Mouse (Mus musculus) MEL-GATA-1-ER (cell line): ENCODE results near the gene Mettl27.

ENCODE experiments used
- DNase-seq: peaks from one replicate; pipeline ENCODE4 v3.0.0-alpha.2; 2012; ENCODE audit warnings: low read depth; ENCODE audit errors: extremely low read depth

Mettl27 gene

GRCm38 (mm10) chr5:134985633-134986297 is 53.6 kb downstream of the Mettl27 start, which contains the start of gene Cldn3:
TSS of gene Cldn3 (plus strand) at chr5:134986214.
- peak; percentile 76 for DNase-seq

DNA sequence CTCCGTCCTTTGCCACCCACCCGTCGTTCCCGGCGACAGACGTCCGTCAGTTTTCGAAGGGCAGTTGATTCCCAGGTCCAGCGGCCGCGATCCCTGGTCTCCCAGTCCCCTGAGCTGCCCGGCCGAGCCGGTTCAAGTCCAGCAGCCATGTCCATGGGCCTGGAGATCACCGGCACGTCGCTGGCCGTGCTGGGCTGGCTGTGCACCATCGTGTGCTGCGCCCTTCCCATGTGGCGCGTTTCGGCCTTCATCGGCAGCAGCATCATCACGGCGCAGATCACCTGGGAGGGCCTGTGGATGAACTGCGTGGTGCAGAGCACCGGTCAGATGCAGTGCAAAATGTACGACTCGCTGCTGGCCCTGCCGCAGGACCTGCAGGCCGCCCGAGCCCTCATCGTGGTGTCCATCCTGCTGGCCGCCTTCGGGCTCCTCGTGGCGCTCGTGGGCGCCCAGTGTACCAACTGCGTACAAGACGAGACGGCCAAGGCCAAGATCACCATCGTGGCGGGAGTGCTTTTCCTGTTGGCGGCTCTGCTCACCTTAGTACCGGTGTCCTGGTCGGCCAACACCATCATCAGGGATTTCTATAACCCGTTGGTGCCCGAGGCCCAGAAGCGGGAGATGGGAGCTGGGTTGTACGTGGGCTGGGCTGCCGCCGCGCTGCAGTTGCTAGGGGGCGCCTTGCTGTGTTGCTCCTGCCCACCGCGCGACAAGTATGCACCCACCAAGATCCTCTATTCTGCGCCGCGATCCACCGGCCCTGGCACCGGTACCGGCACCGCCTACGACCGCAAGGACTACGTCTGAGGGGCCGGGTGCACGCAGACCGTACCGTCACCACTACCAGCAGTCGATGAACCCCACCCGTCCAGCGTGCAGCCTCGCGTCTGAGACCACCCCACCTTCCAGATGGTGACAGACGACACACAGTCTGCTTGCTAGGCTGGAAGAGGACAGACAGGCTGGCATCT is 54.4 kb downstream of the Mettl27 start:
- no peak for DNase-seq

DNA sequence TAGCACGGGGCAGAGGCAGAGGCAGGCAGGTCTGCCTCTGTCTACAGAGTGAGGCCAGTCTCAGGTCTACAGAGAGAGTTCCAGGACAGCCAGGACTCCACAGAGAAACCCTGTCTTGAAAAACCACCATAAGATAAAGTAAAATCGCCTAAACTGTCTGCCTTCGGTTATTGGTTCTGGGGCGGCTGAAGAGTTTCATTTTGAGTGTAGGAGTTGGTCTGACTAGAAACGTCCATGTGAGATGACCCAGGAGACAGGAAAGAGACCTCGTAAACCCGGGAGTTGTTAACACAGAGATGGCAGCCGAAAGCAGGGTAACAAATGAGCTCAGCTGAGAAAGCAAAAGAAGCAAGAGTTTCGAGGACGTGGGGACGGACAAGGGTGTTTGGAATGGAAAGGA is 57.0 kb downstream of the Mettl27 start:
- DNase-seq: no peak

GRCm38 (mm10) chr5:134989741-134990140 is 57.6 kb downstream of the Mettl27 start:
- DNase-seq: no peak
